Mouse (Mus musculus) heart, embryonic 16.5 days (tissue): ENCODE measurements around the gene Cryz. TPM values are rescaled to one million over a fixed set of nuclear protein-coding genes. Genes with fewer than 3 reads are reported as not detected.

Experiments used
- ATAC-seq: fragments of 200-750 bp; cut with Nextera tagmentation; replicated peaks from 2 replicates; pipeline ENCODE4 v1.8.0; 2017; ENCODE audit warnings: moderate number of reproducible peaks; ENCODE audit not compliant: insufficient read depth, low FRiP score; ENCODE audit errors: extremely low read depth
- H3K27ac ChIP-seq: fragments of 300-500 bp; sonication (generic); 2 replicates; pipeline ENCODE4 v1.5.1; 2014; ENCODE audit warnings: mild to moderate bottlenecking, low read length, control low read depth, moderate library complexity
- H3K27me3 ChIP-seq: fragments of 300-500 bp; sonication (generic); 2 replicates; pipeline ENCODE4 v1.6.1; 2014; ENCODE audit warnings: low read length, mixed read lengths; ENCODE audit not compliant: control insufficient read depth, insufficient read depth
- H3K36me3 ChIP-seq: fragments of 300-500 bp; sonication (generic); 2 replicates; pipeline ENCODE4 v1.6.1; 2014; ENCODE audit not compliant: control insufficient read depth, insufficient read depth
- H3K4me1 ChIP-seq: fragments of 300-500 bp; sonication (generic); 2 replicates; pipeline ENCODE4 v1.6.1; 2014; ENCODE audit warnings: low read length, mixed read lengths; ENCODE audit not compliant: control insufficient read depth, insufficient read depth
- H3K4me2 ChIP-seq: fragments of 300-500 bp; sonication (generic); 2 replicates; pipeline ENCODE4 v1.6.1; 2014; ENCODE audit warnings: low read depth, mild to moderate bottlenecking, control low read depth, low read length
- H3K4me3 ChIP-seq: fragments of 300-500 bp; sonication (generic); 2 replicates; pipeline ENCODE4 v1.5.1; 2014; ENCODE audit warnings: mild to moderate bottlenecking, control low read depth, low read length
- H3K9ac ChIP-seq: fragments of 300-500 bp; sonication (generic); 2 replicates; pipeline ENCODE4 v1.6.1; 2014; ENCODE audit warnings: low read length, control low read depth
- H3K9me3 ChIP-seq: fragments of 300-500 bp; sonication (generic); replicated peaks from 2 replicates; pipeline ENCODE4 v1.6.1; 2016; ENCODE audit warnings: low read length; ENCODE audit not compliant: control insufficient read depth
- WGBS: fragments of 180-500 bp; shearing (Covaris S2); extraction: QIAGEN DNeasy Blood & Tissue Kit; methylation state at CpG from one replicate; pipeline ENCODE4 v1.1.7; 2014; 5-methylcytosine and 5-hydroxymethylcytosine counted together
- polyA plus RNA-seq: library from polyadenylated mRNA; unstranded; fragments of >200 nt; fragmentation: Nextera tagmentation; extraction: Ambion mirVana; gene quantifications from 2 replicates; pipeline ENCODE4 v1.2.1, GENCODE M21; 2015

Cryz gene
- polyA plus RNA-seq, 1 experiment from 2014 or later: 10.2 TPM

- ATAC-seq: no peak
- WGBS: 68% methylated on average over 5 of the region's 5 CpGs
- no peak overlapping the region for H3K27ac ChIP-seq
- no peaks in the 10 kb centered on the region for H3K36me3 ChIP-seq
- H3K4me1 ChIP-seq: no peaks in the 10 kb centered on the region
- 0 out of 2 replicates have a peak, but pooled peaks cover 2% of the 10 kb centered on the region for H3K27me3 ChIP-seq
- H3K4me2 ChIP-seq: no peak overlapping the region
- no peak overlapping the region for H3K9ac ChIP-seq
- no peaks in the 10 kb centered on the region for H3K9me3 ChIP-seq
- no peak overlapping the region for H3K4me3 ChIP-seq
These were observed 74.5 kb downstream of the Cryz start for GRCm38 (mm10) chr3:154671013-154671412.

Other genes starting within 250 kb of the Cryz start
- 6.8 and 10.3 TPM in 2 replicates for gene Tyw3, start 393 bp downstream of the Cryz start, polyA plus RNA-seq
- 0.44 and 0.53 TPM in 2 replicates for gene Erich3, start 67.1 kb downstream of the Cryz start, polyA plus RNA-seq